Mouse (Mus musculus): ENCODE results near the gene Plxnd1. TPM values are rescaled to one million over a fixed set of nuclear protein-coding genes. Genes with fewer than 3 reads are reported as not detected.

The Plxnd1 gene
- polyA plus RNA-seq, 1 experiment: 56.5 TPM

DNA sequence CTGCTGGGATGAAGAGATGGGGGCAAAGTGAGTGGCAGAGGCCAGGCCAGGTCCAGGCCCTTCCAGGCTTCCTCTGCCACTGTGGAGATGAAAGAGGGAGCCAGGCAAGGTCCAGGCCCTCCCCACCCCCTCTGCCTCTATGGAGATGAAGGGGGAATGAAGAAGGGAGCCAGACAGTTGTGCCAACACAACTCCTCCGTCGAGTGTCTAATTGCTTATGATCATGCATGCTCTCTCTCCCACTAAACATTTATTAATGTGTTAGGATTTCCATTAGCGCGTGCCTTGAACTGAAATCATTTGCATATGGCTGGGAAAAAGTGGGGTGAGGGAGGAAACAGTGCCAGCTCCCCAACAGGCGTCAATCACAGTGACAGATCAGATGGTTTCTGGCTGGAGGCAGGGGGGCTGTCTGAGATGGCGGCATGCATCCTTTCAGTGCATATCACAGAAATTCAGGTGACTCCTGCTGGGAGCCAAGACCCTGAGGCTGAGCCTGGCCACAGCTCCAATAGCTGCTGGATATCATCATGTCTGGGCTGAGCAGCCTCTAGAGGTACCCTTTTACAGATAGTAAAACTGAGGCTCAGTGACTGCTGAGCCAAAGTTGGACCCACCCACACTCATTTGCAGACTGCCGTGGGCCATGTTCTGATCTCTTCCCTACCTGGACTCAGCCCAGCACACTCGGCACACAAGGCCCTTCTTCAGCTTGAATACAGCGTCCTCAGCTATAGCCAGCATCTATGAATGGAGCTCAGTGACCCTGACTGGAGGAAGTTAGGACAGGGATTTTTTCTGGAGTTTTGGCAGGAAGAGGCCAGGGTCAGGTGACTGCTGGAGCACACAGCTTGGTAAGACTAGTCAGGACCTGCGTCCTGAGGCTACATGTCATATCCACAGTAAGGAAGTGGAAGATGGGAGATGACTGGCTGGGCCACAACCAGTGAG, 67.2 kb downstream of the Plxnd1 start:
- DNase-seq (ENCODE audit: extremely low spot score in 1 of 2, low spot score in 1 of 2): no peak

DNA sequence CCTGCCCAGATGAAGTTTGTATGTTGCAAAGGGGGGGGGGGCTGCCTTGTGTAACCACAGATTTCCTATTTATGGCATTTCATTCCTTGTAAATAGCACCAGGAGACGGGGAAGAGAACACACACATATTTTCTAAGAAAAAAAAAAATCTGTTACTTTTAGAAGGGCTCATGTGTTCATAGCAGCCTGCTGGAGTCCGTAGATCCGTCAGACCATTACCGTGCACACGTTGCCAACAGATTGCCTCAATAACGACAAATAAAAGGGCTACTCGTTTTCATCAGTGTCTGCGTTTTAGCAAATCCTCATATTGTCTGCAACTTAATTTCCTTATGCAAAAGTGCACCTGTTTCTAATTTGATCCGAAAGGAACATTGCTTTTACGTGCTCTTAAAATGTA, 68.4 kb downstream of the Plxnd1 start:
- no peak for DNase-seq (ENCODE audit: extremely low spot score in 1 of 2, low spot score in 1 of 2)

DNA sequence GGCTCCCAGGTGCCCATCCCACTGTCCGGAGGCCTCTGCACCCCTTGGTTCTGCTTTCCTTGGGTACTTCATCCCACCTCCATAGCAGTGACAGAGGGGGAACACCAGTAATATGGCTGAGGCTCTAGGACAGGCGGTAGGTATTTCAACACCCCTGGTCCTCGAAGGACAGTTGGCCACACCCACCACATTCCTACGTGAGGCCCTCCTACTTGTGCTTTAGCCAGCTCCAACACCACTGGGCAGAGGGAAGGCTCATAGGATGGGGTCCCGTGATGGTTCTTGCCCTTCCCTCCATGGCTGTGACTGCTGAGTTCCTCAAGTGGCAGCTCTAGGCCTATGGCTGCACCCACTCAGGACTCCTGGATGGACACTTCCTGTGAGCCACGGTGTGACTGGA, 70.0 kb downstream of the Plxnd1 start:
- DNase-seq (ENCODE audit: extremely low spot score in 1 of 2, low spot score in 1 of 2): no peak

GRCm38 (mm10) chr6:115919876-115920275, 74.9 kb downstream of the Plxnd1 start:
- no peak for DNase-seq (ENCODE audit: extremely low spot score in 1 of 2, low spot score in 1 of 2)

DNA sequence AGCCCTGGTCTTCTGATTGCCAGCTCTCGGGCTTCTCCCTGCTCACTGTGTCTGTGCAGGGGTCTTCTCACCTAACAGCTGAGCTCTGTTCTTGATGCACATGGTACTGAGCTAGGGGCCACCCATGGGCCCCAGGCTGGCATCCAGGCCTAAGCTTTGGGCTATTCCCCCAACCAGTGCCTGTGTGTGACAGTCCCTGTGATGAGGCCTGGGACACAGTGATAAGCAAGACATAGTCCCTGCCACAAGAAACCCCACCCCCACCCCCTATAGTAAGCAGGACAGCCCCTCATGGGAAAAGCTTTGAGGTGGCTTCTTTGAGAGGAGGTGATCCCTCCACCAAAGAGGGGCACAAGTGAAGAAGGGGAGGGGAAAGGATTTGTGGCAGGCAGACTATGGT, 76.2 kb downstream of the Plxnd1 start:
- no peak for DNase-seq (ENCODE audit: extremely low spot score in 1 of 2, low spot score in 1 of 2)

DNA sequence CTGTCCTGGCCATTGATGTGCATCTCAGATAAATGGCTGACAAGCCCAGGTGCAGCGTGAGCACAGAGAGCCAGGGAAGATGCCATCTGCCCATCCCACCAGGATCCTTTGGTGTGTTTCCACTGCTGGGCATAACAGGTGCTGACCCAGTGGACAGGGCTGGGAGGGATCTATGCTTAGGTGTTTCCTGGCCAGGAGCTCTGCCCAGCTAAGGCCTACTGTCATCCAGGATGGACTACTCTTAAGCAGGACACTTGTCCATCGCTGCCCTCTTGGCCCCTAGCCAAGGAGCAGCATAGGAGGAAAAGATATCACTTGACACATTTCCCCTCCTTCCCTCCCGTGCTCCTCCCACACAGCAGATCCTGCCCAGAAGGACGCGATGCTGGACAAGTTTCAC, 78.2 kb downstream of the Plxnd1 start:
- DNase-seq (ENCODE audit: extremely low spot score in 1 of 2, low spot score in 1 of 2): no peak

DNA sequence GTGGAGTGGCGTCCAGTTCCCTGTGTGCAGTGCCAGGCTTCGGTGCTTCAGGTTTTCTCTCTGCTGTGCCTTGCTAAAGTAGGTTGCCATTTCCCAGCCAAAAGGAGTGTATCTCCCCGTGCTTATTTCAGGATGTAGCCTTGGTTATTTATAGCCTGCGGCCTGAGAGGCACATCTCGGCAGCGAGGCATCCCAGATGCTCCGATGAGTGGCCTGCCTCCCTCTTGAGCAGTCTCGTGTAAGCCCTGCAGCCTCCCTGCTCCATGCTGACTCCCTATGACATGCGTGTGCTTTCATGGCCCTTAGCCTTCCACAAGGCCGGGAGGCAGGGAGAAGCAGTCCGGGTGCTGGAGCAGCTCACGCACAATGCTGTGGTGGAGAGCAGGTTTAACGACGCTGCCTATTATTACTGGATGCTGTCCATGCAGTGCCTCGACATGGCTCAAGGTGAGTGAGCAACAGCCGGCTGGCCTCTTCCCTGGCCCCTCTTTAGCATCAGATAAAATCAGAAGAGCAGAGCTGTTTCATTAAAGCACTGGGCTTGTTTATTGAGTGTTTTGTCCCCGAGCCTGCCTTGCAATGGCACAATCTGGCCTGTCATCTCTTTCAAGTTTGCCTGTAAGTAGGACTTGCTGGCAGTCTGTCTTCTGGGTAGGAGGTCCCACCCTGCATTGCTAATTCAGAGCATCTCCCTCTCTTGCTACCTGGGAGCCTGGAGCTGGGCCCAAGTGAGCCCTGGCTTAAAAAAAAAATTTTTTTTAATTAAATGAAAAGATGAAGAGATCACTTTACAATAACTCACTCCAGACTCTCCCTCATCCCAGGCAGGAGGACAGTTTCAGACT, 79.0 kb downstream of the Plxnd1 start:
- peak; percentile 67 to 71 for DNase-seq (ENCODE audit: extremely low spot score in 1 of 2, low spot score in 1 of 2)

GRCm38 (mm10) chr6:115914511-115915202, 80.1 kb downstream of the Plxnd1 start:
- peak; percentile 68 to 79 for DNase-seq (ENCODE audit: extremely low spot score in 1 of 2, low spot score in 1 of 2)

- DNase-seq (ENCODE audit: extremely low spot score in 1 of 2, low spot score in 1 of 2): peak in 1 of 2 experiments; percentile 45
These were observed 81.3 kb downstream of the Plxnd1 start for GRCm38 (mm10) chr6:115913482-115913881.

DNA sequence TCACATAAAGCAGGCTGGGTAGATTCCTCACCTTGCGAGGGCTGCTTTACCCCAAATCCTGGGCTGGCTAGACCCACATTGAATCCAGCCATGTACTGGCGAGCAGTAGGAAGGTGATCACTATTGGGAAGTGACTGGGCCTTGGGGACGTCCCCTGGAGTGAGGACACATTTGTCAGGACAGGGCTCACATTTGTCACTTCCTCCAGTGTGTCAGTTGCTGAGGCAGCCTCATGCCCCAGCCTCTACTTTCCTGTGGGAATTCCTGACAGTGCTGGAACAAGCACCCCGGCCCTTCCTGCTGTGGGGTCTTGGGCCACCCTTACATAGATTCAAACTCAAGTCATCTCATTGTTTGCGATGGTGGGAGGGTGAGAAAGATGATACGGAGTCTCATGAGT, 83.0 kb downstream of the Plxnd1 start:
- DNase-seq (ENCODE audit: extremely low spot score in 1 of 2, low spot score in 1 of 2): no peak

- no peak for DNase-seq (ENCODE audit: extremely low spot score in 1 of 2, low spot score in 1 of 2)
These were observed 84.9 kb downstream of the Plxnd1 start for GRCm38 (mm10) chr6:115909940-115910339.

- no peak for DNase-seq (ENCODE audit: extremely low spot score in 1 of 2, low spot score in 1 of 2)
These were observed 85.8 kb downstream of the Plxnd1 start for GRCm38 (mm10) chr6:115909052-115909451.

GRCm38 (mm10) chr6:115908421-115908982, 86.3 kb downstream of the Plxnd1 start:
- no peak for DNase-seq (ENCODE audit: extremely low spot score in 1 of 2, low spot score in 1 of 2)

DNA sequence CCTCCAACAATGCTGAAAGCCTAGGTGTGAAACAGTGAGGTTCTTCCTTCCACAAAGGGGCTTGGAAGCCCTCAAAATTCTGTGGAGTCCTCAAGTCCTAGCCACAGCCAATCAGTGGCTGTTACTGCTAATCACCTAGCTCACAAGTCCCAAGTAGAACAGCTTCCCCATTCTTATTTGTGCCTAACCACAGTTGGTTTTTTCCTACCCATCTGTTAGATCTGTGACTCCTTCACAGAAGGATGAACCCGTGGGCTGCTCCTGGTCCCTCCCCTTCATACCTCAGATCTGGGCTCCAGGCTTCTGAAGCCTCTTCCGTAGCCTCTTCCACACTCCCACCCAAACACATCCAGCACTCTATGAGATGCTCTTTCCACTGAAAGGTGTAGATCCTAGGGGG, 87.9 kb downstream of the Plxnd1 start:
- no peak for DNase-seq (ENCODE audit: extremely low spot score in 1 of 2, low spot score in 1 of 2)

GRCm38 (mm10) chr6:115906455-115906854, 88.3 kb downstream of the Plxnd1 start:
- no peak for DNase-seq (ENCODE audit: extremely low spot score in 1 of 2, low spot score in 1 of 2)

DNA sequence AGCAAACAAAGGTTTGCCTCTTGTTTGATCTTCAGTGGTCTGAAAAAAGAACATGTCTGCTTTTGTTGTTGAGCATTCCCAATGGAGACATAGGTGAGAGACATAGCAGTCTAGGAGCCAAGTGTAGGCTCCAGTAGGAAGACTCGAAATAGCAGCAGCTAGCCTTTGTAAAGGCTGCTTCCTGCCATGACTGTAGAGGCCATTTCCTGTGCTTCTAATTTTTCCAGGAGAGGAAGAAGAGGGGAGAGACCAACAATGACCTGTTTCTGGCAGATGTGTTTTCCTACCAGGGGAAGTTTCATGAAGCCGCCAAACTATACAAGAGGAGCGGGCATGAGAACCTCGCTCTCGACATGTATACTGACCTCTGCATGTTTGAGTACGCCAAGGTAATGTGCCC, 89.2 kb downstream of the Plxnd1 start:
- no peak for DNase-seq (ENCODE audit: extremely low spot score in 1 of 2, low spot score in 1 of 2)

Other genes starting within 250 kb of the Plxnd1 start
- 15.3 and 24.4 TPM in 2 replicates for gene Tmem40, start 232.6 kb downstream of the Plxnd1 start, polyA plus RNA-seq (2012; rRNA removed)
- gene Cand2, start 220.5 kb downstream of the Plxnd1 start, polyA plus RNA-seq (2012; rRNA removed): 5.1 and 5.7 TPM in 2 replicates
- gene Rpl32, start 186.3 kb downstream of the Plxnd1 start, polyA plus RNA-seq (2012; rRNA removed): 936 and 1,149 TPM in 2 replicates
- 5.4 and 5.5 TPM in 2 replicates for gene Efcab12, start 156.6 kb downstream of the Plxnd1 start, polyA plus RNA-seq (2012; rRNA removed)
- 9.2 and 9.6 TPM in 2 replicates for gene Mbd4, start 141.6 kb downstream of the Plxnd1 start, polyA plus RNA-seq (2012; rRNA removed)
- gene Ift122, start 141.5 kb downstream of the Plxnd1 start, polyA plus RNA-seq (2012; rRNA removed): 30.1 and 31.2 TPM in 2 replicates
- 0.86 and 1.6 TPM in 2 replicates for gene Rho, start 63.3 kb downstream of the Plxnd1 start, polyA plus RNA-seq (2012; rRNA removed)
- not detected in 2 replicates for gene H1foo, start 50.1 kb downstream of the Plxnd1 start, polyA plus RNA-seq (2012; rRNA removed)
- gene Tmcc1, start 198.5 kb upstream of the Plxnd1 start, polyA plus RNA-seq (2012; rRNA removed): 47.8 and 50.4 TPM in 2 replicates
- gene Washc2, start 213.0 kb upstream of the Plxnd1 start, polyA plus RNA-seq (2012; rRNA removed): 124 and 134 TPM in 2 replicates